8 mouse cellular contexts compared by ENCODE assay signal in the genomic region with DNA sequence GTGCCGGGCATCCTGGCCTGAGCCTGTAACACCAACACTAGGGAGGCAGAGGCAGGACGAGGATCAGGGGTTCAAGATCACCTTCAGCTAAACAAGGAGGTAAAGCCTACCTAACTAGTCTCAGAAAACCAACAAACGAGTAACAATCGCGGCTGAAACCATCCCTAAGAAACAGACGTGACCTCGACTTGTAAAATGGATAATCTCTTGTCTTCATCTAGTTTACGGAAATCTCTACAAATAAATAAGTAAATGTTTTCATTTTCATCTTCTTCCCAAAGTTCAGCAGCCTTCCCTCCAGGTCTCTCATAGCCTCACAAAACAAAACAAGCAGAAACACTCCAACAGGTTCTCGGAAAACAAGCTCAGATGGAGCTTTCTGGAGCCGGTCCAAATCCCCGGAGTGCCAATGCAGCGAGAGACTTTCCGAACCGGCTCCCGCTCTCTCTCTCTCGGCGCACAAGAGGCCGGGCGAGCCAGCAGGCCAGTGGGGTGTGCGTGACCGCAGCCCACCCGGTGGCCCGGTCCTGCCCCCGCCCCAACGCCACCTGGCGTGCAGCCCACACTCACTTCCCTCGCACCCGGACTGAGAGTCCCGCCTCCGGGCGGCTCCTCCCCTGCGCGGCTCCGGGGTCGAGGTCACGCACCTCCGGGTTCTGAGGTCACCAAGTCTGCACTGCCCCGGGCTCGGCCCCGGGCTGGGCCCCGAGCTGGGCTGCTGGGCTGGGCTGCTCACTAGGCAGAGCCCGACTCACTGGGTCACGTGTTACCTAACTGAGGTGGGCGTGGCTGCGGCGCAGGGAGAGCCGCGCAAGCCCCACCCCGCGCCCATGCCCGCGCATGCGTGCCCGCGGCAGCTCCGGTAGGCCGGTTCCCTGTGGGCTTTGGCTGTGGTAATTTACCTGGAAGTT. TPM values are rescaled to one million over a fixed set of nuclear protein-coding genes. Genes with fewer than 3 reads are reported as not detected.
A peak's percentile ranks its signal among the peaks of the same experiment; 100 is the strongest.
DNase-seq lines count a peak whose midpoint lies in the region; ATAC-seq and TF ChIP-seq lines count a peak whose summit lies in the region.

TSS of gene Wdsub1 (minus strand) at position 761 of the 911 bp plus-strand sequence.

- ATAC-seq in kidney, embryonic 15.5 days (replicated peaks; ENCODE audit: low FRiP score): peak; percentile 97
- peak; percentile 87 for ATAC-seq in monocyte, adult 5-6 weeks (replicated peaks; ENCODE audit: insufficient number of reproducible peaks, low FRiP score, low TSS enrichment, poor library complexity, severe bottlenecking)

- H3K4me1 ChIP-seq in bone marrow macrophage, adult 2 months (ENCODE audit: control insufficient read depth, insufficient read depth, low read length): peaks cover 7% of the 10 kb centered on the region
- H3K4me1 ChIP-seq in embryonic fibroblast, embryonic 13.5 days (ENCODE audit: control insufficient read depth, insufficient read depth, low read length): peaks cover 2% of the 10 kb centered on the region; the same call in 1 of the 2 replicates
- peaks cover 12% of the 10 kb centered on the region; the same call in 1 of the 2 replicates for H3K4me1 ChIP-seq in heart, embryonic 10.5 days
- H3K4me1 ChIP-seq in kidney, embryonic 15.5 days: peaks cover 11% of the 10 kb centered on the region

- no peaks in the 10 kb centered on the region for H3K27me3 ChIP-seq in heart, embryonic 10.5 days (ENCODE audit: insufficient read depth, poor library complexity, severe bottlenecking)
- H3K27me3 ChIP-seq in kidney, embryonic 15.5 days: no peaks in the 10 kb centered on the region

- 0 out of 2 replicates have a peak, but pooled peaks cover 2% of the 10 kb centered on the region for H3K9me3 ChIP-seq in heart, embryonic 10.5 days
- no peaks in the 10 kb centered on the region for H3K9me3 ChIP-seq in kidney, embryonic 15.5 days (replicated peaks)

- H3K36me3 ChIP-seq in heart, embryonic 10.5 days: peaks cover 21% of the 10 kb centered on the region
- H3K36me3 ChIP-seq in kidney, embryonic 15.5 days: no peaks in the 10 kb centered on the region

- H3K9ac ChIP-seq in kidney, embryonic 15.5 days: peak within 1 kb of the TSS; percentile 68

- 4% methylated on average over 57 of the region's 57 CpGs for WGBS in heart, embryonic 10.5 days
- WGBS in kidney, embryonic 15.5 days: 5% methylated on average over 57 of the region's 57 CpGs

- peak within 1 kb of the TSS; percentile 72 for H3K4me3 ChIP-seq in bone marrow macrophage, adult 2 months (ENCODE audit: insufficient read depth, low read length)
- peak within 1 kb of the TSS; percentile 75 for H3K4me3 ChIP-seq in embryonic fibroblast, embryonic 13.5 days (ENCODE audit: insufficient read depth, low read length)
- H3K4me3 ChIP-seq in heart, embryonic 10.5 days: peak within 1 kb of the TSS; percentile 78
- H3K4me3 ChIP-seq in kidney, embryonic 15.5 days (replicated peaks): peak within 1 kb of the TSS; percentile 74

- no peak for TF ChIP-seq CTCF in bone marrow macrophage, adult 2 months (IDR thresholded peaks at IDR 0.05; ENCODE audit: low read depth, low read length)
- TF ChIP-seq CTCF in embryonic fibroblast, embryonic 13.5 days (IDR thresholded peaks at IDR 0.05; ENCODE audit: borderline replicate concordance, insufficient read depth, low read length): no peak

- no peak for TF ChIP-seq POLR2A in bone marrow macrophage, adult 2 months (IDR thresholded peaks at IDR 0.05; ENCODE audit: borderline replicate concordance, low read depth, low read length)
- TF ChIP-seq POLR2A in embryonic fibroblast, embryonic 13.5 days (IDR thresholded peaks at IDR 0.05; ENCODE audit: low read depth, low read length): peak; percentile 55

- H3K4me2 ChIP-seq in kidney, embryonic 15.5 days: peak within 1 kb of the TSS; percentile 62

- DNase-seq in A20 (ENCODE audit: low read depth, low spot score) (peak; percentile 96), liver (peak; percentile 96)
- DNase-seq in heart, embryonic 10.5 days (ENCODE audit: low spot score): peak; percentile 98
- peak; percentile 94 to 97 for DNase-seq in spleen, postnatal 4 days (ENCODE audit: low spot score in 2 of 2)

- H3K27ac ChIP-seq in bone marrow macrophage, adult 2 months (ENCODE audit: insufficient read depth, low read depth, low read length): peak within 1 kb of the TSS; percentile 56
- H3K27ac ChIP-seq in embryonic fibroblast, embryonic 13.5 days (ENCODE audit: insufficient read depth, low read length): peak within 1 kb of the TSS; percentile 5; the same call in 1 of the 2 replicates
- H3K27ac ChIP-seq in heart, embryonic 10.5 days: peak within 1 kb of the TSS; percentile 92
- H3K27ac ChIP-seq in kidney, embryonic 15.5 days: peak within 1 kb of the TSS; percentile 78

RNA-seq across cellular contexts. Expression of gene Wdsub1, which starts in this region (rescaled TPM):
- polyA plus RNA-seq in bone marrow macrophage, adult 2 months (2012; ENCODE audit: insufficient read depth, insufficient read length, missing spikeins): 16.0 and 16.1 TPM in 2 replicates
- polyA plus RNA-seq in embryonic fibroblast, embryonic 13.5 days (2011; ENCODE audit: insufficient read length, low read depth, missing spikeins): 15.1 and 18.5 TPM in 2 replicates
- polyA plus RNA-seq in heart, embryonic 10.5 days (2016; fragmentation: Nextera tagmentation; extraction: Ambion mirVana): 37.6 and 47.0 TPM in 2 replicates
- polyA plus RNA-seq in kidney, embryonic 15.5 days (2015; fragmentation: Nextera tagmentation; extraction: Ambion mirVana): 38.1 and 41.2 TPM in 2 replicates
- total RNA-seq in monocyte, adult 5-6 weeks (2017): 12.1 to 14.6 TPM (median 13.1 TPM) in 3 replicates

Comparison
In these comparisons a context has a peak if more than half of its experiments do, and no peak if none do; other contexts are left out.
1. Peak in every context shown above with its lines: DNase-seq, ATAC-seq, H3K4me3 ChIP-seq and H3K27ac ChIP-seq.
2. H3K27ac ChIP-seq: peak in every context shown above with its lines; median percentile 92 in heart, embryonic 10.5 days; 78 in kidney, embryonic 15.5 days; 56 in bone marrow macrophage, adult 2 months; 5 in embryonic fibroblast, embryonic 13.5 days.